ENCODE assay signal across 8 mouse cellular contexts in the genomic region with DNA sequence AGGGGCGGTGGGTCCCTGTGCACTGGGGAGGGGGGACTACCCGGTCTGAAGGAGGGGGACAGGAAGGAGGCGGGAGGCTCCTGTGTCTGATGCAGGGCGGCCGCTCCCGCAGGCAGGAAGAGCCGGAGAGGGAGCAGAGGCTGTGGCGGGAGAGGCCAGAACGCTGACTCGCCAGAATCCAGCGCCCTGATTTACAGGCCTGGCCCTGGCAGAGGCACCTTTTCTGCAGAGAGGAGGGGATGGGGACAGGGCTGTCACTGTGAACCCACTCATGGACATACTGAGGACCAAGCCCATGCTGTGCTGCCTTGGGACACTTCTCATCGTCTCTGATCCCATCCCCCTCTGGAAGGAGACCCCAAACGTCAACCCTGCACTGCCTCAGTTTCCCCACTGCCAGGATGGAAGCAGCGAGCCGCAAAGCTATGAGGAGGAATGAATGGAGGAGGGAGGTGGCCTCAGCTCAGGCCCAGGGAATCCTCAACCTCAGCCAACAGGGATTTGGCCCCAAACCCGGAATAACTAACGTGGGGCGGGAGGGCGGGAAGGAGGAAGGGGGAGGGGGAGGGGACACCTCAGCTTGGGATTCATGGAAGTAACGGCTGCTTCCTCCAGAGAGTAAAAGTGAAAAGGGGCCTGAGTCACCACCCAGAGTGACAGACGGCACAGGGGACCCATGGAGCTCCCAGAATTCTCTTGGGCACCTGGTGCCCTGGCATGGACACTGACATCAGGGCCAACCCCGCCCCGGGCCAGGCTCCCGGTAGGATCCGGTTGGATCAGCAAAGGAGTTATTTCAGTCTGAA. TPM values are rescaled to one million over a fixed set of nuclear protein-coding genes. Genes with fewer than 3 reads are reported as not detected.
DNase-seq lines count a peak whose midpoint lies in the region; ATAC-seq and TF ChIP-seq lines count a peak whose summit lies in the region.

No protein-coding gene starts in this region.

- 0 out of 2 replicates have a peak, but pooled peaks cover 8% of the 10 kb centered on the region for H3K27me3 ChIP-seq in forebrain, embryonic 14.5 days (replicated peaks; ENCODE audit: control insufficient read depth, insufficient read depth, low read length)
- no peaks in the 10 kb centered on the region for H3K27me3 ChIP-seq in stomach, postnatal 0 days (ENCODE audit: control insufficient read depth, insufficient read depth, low read length)

- H3K4me1 ChIP-seq in forebrain, embryonic 14.5 days (ENCODE audit: control insufficient read depth, insufficient read depth, low read length): peaks cover 17% of the 10 kb centered on the region
- peaks cover 8% of the 10 kb centered on the region; the same call in 1 of the 2 replicates for H3K4me1 ChIP-seq in stomach, postnatal 0 days (replicated peaks; ENCODE audit: control insufficient read depth, insufficient read depth)

- intact Hi-C loops in heart, postnatal 25 days (cut with DNase I): no loop called here

- no peak overlapping the region for H3K4me3 ChIP-seq in forebrain, embryonic 14.5 days (ENCODE audit: low read depth, low read length)
- peak overlapping the region; percentile 62 for H3K4me3 ChIP-seq in stomach, postnatal 0 days (ENCODE audit: low read depth, low read length)

- TF ChIP-seq CTCF in stomach, postnatal 0 days (IDR thresholded peaks at IDR 0.05; ENCODE audit: low read depth): no peak

- TF ChIP-seq EP300 in stomach, postnatal 0 days (optimal IDR thresholded peaks at IDR 0.05): no peak

- 0 out of 2 replicates have a peak, but pooled peaks have one; percentile 18 for ATAC-seq in forebrain, embryonic 14.5 days
- ATAC-seq in stomach, postnatal 0 days (ENCODE audit: low FRiP score, low TSS enrichment): no peak

- H3K4me2 ChIP-seq in forebrain, embryonic 14.5 days (ENCODE audit: low read length): peak overlapping the region; percentile 71
- H3K4me2 ChIP-seq in stomach, postnatal 0 days (replicated peaks; ENCODE audit: low read depth): peak overlapping the region; percentile 77

- 5% methylated on average over 24 of the region's 25 CpGs for WGBS in forebrain, embryonic 14.5 days
- 7% methylated on average over 21 of the region's 25 CpGs for WGBS in stomach, postnatal 0 days

- H3K9ac ChIP-seq in forebrain, embryonic 14.5 days (ENCODE audit: low read length): peak overlapping the region; percentile 30
- peak overlapping the region; percentile 41; the same call in 1 of the 2 replicates for H3K9ac ChIP-seq in stomach, postnatal 0 days (ENCODE audit: low read length)

- peaks cover 10% of the 10 kb centered on the region for H3K36me3 ChIP-seq in forebrain, embryonic 14.5 days (ENCODE audit: control insufficient read depth, insufficient read depth, low read length)
- no peaks in the 10 kb centered on the region for H3K36me3 ChIP-seq in stomach, postnatal 0 days (ENCODE audit: control insufficient read depth, insufficient read depth, low read length)

- peak; percentile 38 to 40 for DNase-seq in frontal cortex, postnatal 10 days (ENCODE audit: low spot score in 2 of 2)
- no peak for DNase-seq in frontal cortex, postnatal 36 days (ENCODE audit: low spot score in 2 of 2)
- peak; percentile 91 for DNase-seq in brain, adult 2 months (ENCODE audit: low read depth, low spot score)
- peak; percentile 63 for DNase-seq in forebrain, embryonic 14.5 days (ENCODE audit: low spot score)
- peak; percentile 53 for DNase-seq in heart, postnatal 25 days (ENCODE audit: low spot score)
- peak; percentile 67 to 79 for DNase-seq in kidney, postnatal 4 days
- DNase-seq in lung, postnatal 10 days: peak; percentile 71
- peak; percentile 33 for DNase-seq in stomach, postnatal 0 days (ENCODE audit: low spot score)

- no peaks in the 10 kb centered on the region for H3K9me3 ChIP-seq in forebrain, embryonic 14.5 days (replicated peaks; ENCODE audit: control insufficient read depth, low read length)
- no peaks in the 10 kb centered on the region for H3K9me3 ChIP-seq in stomach, postnatal 0 days (ENCODE audit: control insufficient read depth, low read length)

- H3K27ac ChIP-seq in forebrain, embryonic 14.5 days (ENCODE audit: low read depth, low read length): peak overlapping the region; percentile 60
- peak overlapping the region; percentile 70 for H3K27ac ChIP-seq in stomach, postnatal 0 days (replicated peaks)

RNA-seq across cellular contexts. Expression of a gene that starts 31.0 kb away (rescaled TPM):
- 16.6 and 17.9 TPM in 2 replicates for polyA plus RNA-seq in forebrain, embryonic 14.5 days (2014; fragmentation: Nextera tagmentation; extraction: Ambion mirVana)
- total RNA-seq in heart, postnatal 25 days (2021): 100 to 1,000 TPM; 110 to 130 TPM
- polyA plus RNA-seq in stomach, postnatal 0 days (2015; fragmentation: Nextera tagmentation; extraction: Ambion mirVana): 40.4 and 42.4 TPM in 2 replicates

RNA-seq across cellular contexts. Expression of a gene that starts 31.6 kb away (rescaled TPM):
- polyA plus RNA-seq in forebrain, embryonic 14.5 days (2014; fragmentation: Nextera tagmentation; extraction: Ambion mirVana): 1.5 and 2.0 TPM in 2 replicates
- 1 to 10 TPM; 2.0 TPM for total RNA-seq in heart, postnatal 25 days (2021)
- polyA plus RNA-seq in stomach, postnatal 0 days (2015; fragmentation: Nextera tagmentation; extraction: Ambion mirVana): 205 and 239 TPM in 2 replicates

RNA-seq across cellular contexts. Expression of a gene that starts 35.6 kb away (rescaled TPM):
- polyA plus RNA-seq in forebrain, embryonic 14.5 days (2014; fragmentation: Nextera tagmentation; extraction: Ambion mirVana): 0.65 and 0.69 TPM in 2 replicates
- total RNA-seq in heart, postnatal 25 days (2021): under 1 TPM in 1 of 2 experiments, not detected in 1; 0.70 TPM
- polyA plus RNA-seq in stomach, postnatal 0 days (2015; fragmentation: Nextera tagmentation; extraction: Ambion mirVana): 0.29 and 0.36 TPM in 2 replicates

RNA-seq across cellular contexts. Expression of a gene that starts 40.2 kb away (rescaled TPM):
- polyA plus RNA-seq in forebrain, embryonic 14.5 days (2014; fragmentation: Nextera tagmentation; extraction: Ambion mirVana): 3.6 and 4.8 TPM in 2 replicates
- total RNA-seq in heart, postnatal 25 days (2021): under 1 TPM; 0.61 to 0.78 TPM
- polyA plus RNA-seq in stomach, postnatal 0 days (2015; fragmentation: Nextera tagmentation; extraction: Ambion mirVana): 1.1 and 1.4 TPM in 2 replicates

RNA-seq across cellular contexts. Expression of a gene that starts 40.2 kb away (rescaled TPM):
- polyA plus RNA-seq in forebrain, embryonic 14.5 days (2014; fragmentation: Nextera tagmentation; extraction: Ambion mirVana): 78.7 and 78.8 TPM in 2 replicates
- 10 to 100 TPM; 52.0 to 56.2 TPM for total RNA-seq in heart, postnatal 25 days (2021)
- 59.4 and 63.0 TPM in 2 replicates for polyA plus RNA-seq in stomach, postnatal 0 days (2015; fragmentation: Nextera tagmentation; extraction: Ambion mirVana)

Comparison
In these comparisons a context has a peak if more than half of its experiments do, and no peak if none do; other contexts are left out.
1. DNase-seq: peak in frontal cortex, postnatal 10 days (2 of 2), brain, adult 2 months (single experiment), forebrain, embryonic 14.5 days (single experiment), heart, postnatal 25 days (single experiment), kidney, postnatal 4 days (2 of 2), lung, postnatal 10 days (single experiment) and stomach, postnatal 0 days (single experiment); none in frontal cortex, postnatal 36 days (0 of 2).
2. RNA of a gene that starts 31.6 kb away (polyA plus RNA-seq): 205 to 239 TPM in stomach, postnatal 0 days; 1.5 to 2.0 TPM in forebrain, embryonic 14.5 days; every median in the first group is over 10 times any median in the second.